Mouse (Mus musculus) small intestine, adult 2 months (tissue): ENCODE measurements around the gene Ccdc175.

Experiments used
- CTCF ChIP-seq: fragments of 200-500 bp; IDR thresholded peaks from 2 replicates; pipeline ENCODE4 v1.5.1; 2012; ENCODE audit warnings: low read depth, mild to moderate bottlenecking, control low read depth, inconsistent platforms, low read length, moderate library complexity, mixed read lengths; ENCODE audit not compliant: insufficient replicate concordance, insufficient read length; ENCODE audit errors: extremely low read depth
- POLR2A ChIP-seq: fragments of 200-500 bp; IDR thresholded peaks from 2 replicates; pipeline ENCODE4 v1.6.1; 2012; ENCODE audit warnings: low read depth, mild to moderate bottlenecking, control low read depth, inconsistent platforms, low read length, moderate library complexity

GRCm38 (mm10) chr12:72227731-72228130 lies 42.9 kb upstream of the Ccdc175 start:
- no peak for TF ChIP-seq CTCF
- TF ChIP-seq POLR2A: no peak
